Mouse (Mus musculus) left cerebral cortex, adult 2 months (tissue): ENCODE results near the gene Tbce. TPM values are rescaled to one million over a fixed set of nuclear protein-coding genes. Genes with fewer than 3 reads are reported as not detected.

Source experiments
- DNase-seq, 2 experiments: peaks; one replicate each; pipeline ENCODE4 v3.0.0; 2021 to 2022; ENCODE audit warnings: low spot score in 2 of 2, mixed read lengths in 1 of 2; ENCODE audit errors: extremely low spot score in 1 of 2
- H3K27ac ChIP-seq: fragments of 200-600 bp; 2 replicates; pipeline ENCODE4 v1.8.1; 2022
- H3K4me3 ChIP-seq: fragments of 200-600 bp; 2 replicates; pipeline ENCODE4 v1.8.1; 2022
- CTCF ChIP-seq: fragments of 200-600 bp; IDR thresholded peaks from 2 replicates; pipeline ENCODE4 v1.8.1; 2022; ENCODE audit warnings: antibody characterized with exemption, mild to moderate bottlenecking, moderate library complexity
- intact Hi-C: fragments of 180-260 bp; cut with DNase I; formaldehyde crosslinking; loops from one replicate; pipeline ENCODE4 v1.15.1; 2025
- total RNA-seq, 2 experiments: library from RNA; stranded (reverse); gene quantifications; 2 replicates each; pipeline ENCODE4 v1.2.3; 2021

Tbce gene
- total RNA-seq, 2 experiments from 2014 or later = 79.8 to 85.0 TPM

DNA sequence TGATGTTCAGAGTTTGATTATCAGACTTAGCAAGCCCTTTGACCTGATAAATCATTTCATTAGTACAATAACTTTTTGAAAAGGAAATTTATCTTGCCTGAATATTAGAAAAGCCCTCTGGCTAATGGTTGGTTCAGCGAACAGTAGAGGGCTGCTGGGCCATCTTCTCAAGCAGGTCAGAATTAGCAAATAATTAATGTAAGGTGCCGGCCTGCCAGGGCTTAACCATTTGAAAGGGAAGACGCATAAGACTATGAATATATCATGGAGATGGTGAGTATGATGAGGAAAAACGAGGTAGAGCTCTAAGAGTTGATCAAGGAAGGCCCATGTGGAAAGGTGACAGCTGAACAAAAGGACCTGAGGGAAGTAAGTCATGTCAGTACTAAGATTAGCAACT lies 82.8 kb downstream of the Tbce start:
- DNase-seq = no peak
- TF ChIP-seq CTCF = no peak
- intact Hi-C loops = loop anchor here (10.0 kb wide), 1 partner anchor 78 kb away; the partner anchor contains the start of gene Tbce
- Histone ChIP-seq H3K27ac (no peak overlapping the region), H3K4me3 (no peak overlapping the region)

DNA sequence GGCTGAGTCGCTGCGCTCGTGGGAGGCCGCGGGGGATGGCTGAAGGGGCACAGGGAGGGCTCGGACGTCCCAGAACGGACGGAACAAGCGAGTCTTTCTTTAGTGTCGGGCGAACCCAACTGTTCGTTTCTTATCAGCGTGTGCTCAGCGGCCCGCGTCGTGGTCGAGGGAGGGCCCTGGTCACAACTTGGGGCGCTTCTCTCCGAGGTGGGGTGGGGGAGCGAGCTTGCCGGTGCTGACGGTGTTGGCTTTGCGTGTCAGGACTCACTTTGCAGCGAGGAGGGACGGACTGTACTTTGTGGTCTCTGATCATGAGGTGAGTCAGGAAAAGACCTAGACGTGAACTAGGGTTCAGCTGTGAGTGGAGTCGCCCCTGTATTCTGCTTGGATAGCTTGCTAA lies 84.5 kb downstream of the Tbce start:
- peak in 1 of 2 experiments; percentile 22 for DNase-seq
- Histone ChIP-seq H3K27ac (peak overlapping the region; percentile 78), H3K4me3 (peak overlapping the region; percentile 88)
- intact Hi-C loops = loop anchor here (1.0 to 10.0 kb wide), 4 partner anchors 38 to 158 kb away; partner anchors contain the start of gene Tbce
- no peak; the same call in 1 of the 2 replicates for TF ChIP-seq CTCF

DNA sequence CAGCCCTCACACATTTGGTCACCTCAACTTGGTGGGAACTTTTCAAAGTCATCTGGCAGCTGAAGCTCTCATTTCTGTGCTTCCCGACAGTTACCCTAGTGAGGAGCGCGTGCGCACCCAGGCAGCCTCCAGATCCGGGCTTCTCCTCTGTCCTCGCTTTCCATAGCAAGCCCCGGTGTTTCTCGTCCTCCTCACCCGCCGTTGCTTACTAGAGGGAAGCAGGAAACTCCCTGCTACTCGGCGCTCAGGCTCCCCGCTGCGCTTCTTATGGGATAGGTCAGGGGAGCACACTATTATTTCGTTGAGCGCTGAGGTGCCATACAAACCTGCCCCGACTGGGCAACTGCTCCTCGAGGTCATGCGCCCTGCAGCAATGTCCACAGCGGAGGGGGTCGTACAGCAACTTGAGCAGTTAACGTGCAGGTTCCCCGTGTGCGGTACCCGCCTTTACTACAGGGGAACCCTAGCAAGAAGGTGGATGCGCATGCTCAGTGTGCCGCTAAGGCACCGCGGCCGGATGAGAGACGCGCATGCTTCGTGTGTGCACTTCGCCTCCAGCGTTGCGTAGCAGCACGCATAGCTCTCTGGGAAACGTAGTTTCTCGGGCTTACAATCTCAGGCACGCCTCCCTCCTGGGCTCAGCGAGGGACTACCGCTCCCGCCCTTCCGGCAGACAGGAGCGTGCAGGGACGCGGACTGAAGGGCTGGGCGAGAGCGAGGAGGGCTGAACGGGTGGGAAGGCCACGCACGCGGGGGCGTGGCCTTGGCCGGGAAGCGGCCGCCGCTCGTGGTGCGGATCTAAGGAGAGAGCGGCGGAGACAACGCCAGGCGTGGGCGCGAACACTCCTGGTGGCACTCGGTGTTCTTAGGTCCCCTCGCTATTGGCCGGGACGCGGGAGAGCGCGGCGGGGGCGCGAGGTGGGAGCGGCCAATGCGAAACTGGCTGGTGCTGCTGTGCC lies 85.3 kb downstream of the Tbce start, which contains the start of gene B3galnt2:
Gene B3galnt2 (plus strand): TSS at position 596 of the 959 bp plus-strand sequence.
- no peak; the same call in 1 of the 2 replicates for TF ChIP-seq CTCF
- intact Hi-C loops = loop anchor here (1.0 to 10.0 kb wide), 4 partner anchors 39 to 157 kb away; partner anchors contain the start of gene Tbce
- Histone ChIP-seq H3K4me3 (peak within 1 kb of the TSS; percentile 88), H3K27ac (peak within 1 kb of the TSS; percentile 84)
- peak; percentile 93 to 96 for DNase-seq

Other genes with a start within 250 kb of the Tbce start
- 10 to 100 TPM; 15.2 to 15.4 TPM for gene B3galnt2, start 85.2 kb downstream of the Tbce start, total RNA-seq
- 10 to 100 TPM; 49.3 to 54.6 TPM for gene Arid4b, start 23.6 kb upstream of the Tbce start, total RNA-seq
- 10 to 100 TPM; 65.7 to 66.6 TPM for gene Ggps1, start 23.9 kb upstream of the Tbce start, total RNA-seq